Mouse (Mus musculus): ENCODE measurements at regions not wholly inside any gene's neighbourhood (a gene's known extent, or its start where the extent isn't known, plus 50 kb on each side); places are given as distances from the start of the nearest gene placed in this dataset.
"Not testable (repeated sequence)": the region's sequence is repeated elsewhere in the genome, so short reads cannot be mapped to it uniquely, and the experiment has no call there.

- Histone ChIP-seq H3K27me3 (ENCODE audit: control insufficient read depth, insufficient read depth, low read length) (no peaks in the 10 kb centered on the region), H3K27ac (ENCODE audit: insufficient read depth, low read length) (no peak overlapping the region), H3K4me1 (ENCODE audit: control insufficient read depth, insufficient read depth, insufficient read length) (no peaks in the 10 kb centered on the region), H3K4me3 (ENCODE audit: extremely low read depth, insufficient read depth, insufficient read length) (no peak overlapping the region), H3K36me3 (ENCODE audit: control insufficient read depth, insufficient read depth, low read length) (no peaks in the 10 kb centered on the region)
- TF ChIP-seq CTCF (IDR thresholded peaks at IDR 0.05; ENCODE audit: extremely low read depth, insufficient read depth, insufficient read length, insufficient replicate concordance) = no peak
- no peak for TF ChIP-seq POLR2A (IDR thresholded peaks at IDR 0.05; ENCODE audit: low read depth, low read length)
- WGBS = 80% methylated on average over 3 of the region's 3 CpGs
- DNase-seq (ENCODE audit: low read depth in 1 of 2, low spot score in 2 of 2) = no peak
Measured at GRCm38 (mm10) chr16:50784651-50785228, 193.8 kb upstream of the Ccdc54 start.

- 61% methylated on average over 20 of the region's 20 CpGs for WGBS
- DNase-seq (ENCODE audit: low read depth in 1 of 2, low spot score in 2 of 2) = no peak
- H3K4me1 ChIP-seq (ENCODE audit: control insufficient read depth, insufficient read depth, insufficient read length) = no peaks in the 10 kb centered on the region
- TF ChIP-seq CTCF (IDR thresholded peaks at IDR 0.05; ENCODE audit: extremely low read depth, insufficient read depth, insufficient read length, insufficient replicate concordance) = no peak
- no peak overlapping the region for H3K4me3 ChIP-seq (ENCODE audit: extremely low read depth, insufficient read depth, insufficient read length)
- no peaks in the 10 kb centered on the region for H3K27me3 ChIP-seq (ENCODE audit: control insufficient read depth, insufficient read depth, low read length)
- H3K27ac ChIP-seq (ENCODE audit: insufficient read depth, low read length) = no peak overlapping the region
- H3K36me3 ChIP-seq (ENCODE audit: control insufficient read depth, insufficient read depth, low read length) = no peaks in the 10 kb centered on the region
Measured at GRCm38 (mm10) chr16:50783784-50784650, 193.1 kb upstream of the Ccdc54 start.

- H3K27ac ChIP-seq (ENCODE audit: insufficient read depth, low read length) = no peak overlapping the region
- H3K27me3 ChIP-seq (ENCODE audit: control insufficient read depth, insufficient read depth, low read length) = no peaks in the 10 kb centered on the region
- H3K36me3 ChIP-seq (ENCODE audit: control insufficient read depth, insufficient read depth, low read length) = no peaks in the 10 kb centered on the region
- no peak overlapping the region for H3K4me3 ChIP-seq (ENCODE audit: extremely low read depth, insufficient read depth, insufficient read length)
- no peak for TF ChIP-seq POLR2A (IDR thresholded peaks at IDR 0.05; ENCODE audit: low read depth, low read length)
- no peak for TF ChIP-seq CTCF (IDR thresholded peaks at IDR 0.05; ENCODE audit: extremely low read depth, insufficient read depth, insufficient read length, insufficient replicate concordance)
- H3K4me1 ChIP-seq (ENCODE audit: control insufficient read depth, insufficient read depth, insufficient read length) = no peaks in the 10 kb centered on the region
- DNase-seq (ENCODE audit: low read depth in 1 of 2, low spot score in 2 of 2) = no peak
- 60% methylated on average over 6 of the region's 6 CpGs for WGBS
Measured at GRCm38 (mm10) chr16:50783240-50783639, 192.3 kb upstream of the Ccdc54 start.

GRCm38 (mm10) chr16:50779030-50779784, 188.3 kb upstream of the Ccdc54 start:
- Histone ChIP-seq H3K4me1 (ENCODE audit: control insufficient read depth, insufficient read depth, insufficient read length) (no peaks in the 10 kb centered on the region), H3K4me3 (ENCODE audit: extremely low read depth, insufficient read depth, insufficient read length) (no peak overlapping the region), H3K36me3 (ENCODE audit: control insufficient read depth, insufficient read depth, low read length) (no peaks in the 10 kb centered on the region), H3K27ac (ENCODE audit: insufficient read depth, low read length) (no peak overlapping the region), H3K27me3 (ENCODE audit: control insufficient read depth, insufficient read depth, low read length) (no peaks in the 10 kb centered on the region)
- 52% methylated on average over 6 of the region's 6 CpGs for WGBS
- DNase-seq (ENCODE audit: low read depth in 1 of 2, low spot score in 2 of 2) = no peak
- no peak for TF ChIP-seq CTCF (IDR thresholded peaks at IDR 0.05; ENCODE audit: extremely low read depth, insufficient read depth, insufficient read length, insufficient replicate concordance)
- no peak for TF ChIP-seq POLR2A (IDR thresholded peaks at IDR 0.05; ENCODE audit: low read depth, low read length)

- H3K27ac ChIP-seq (ENCODE audit: insufficient read depth, low read length); H3K4me3 ChIP-seq (ENCODE audit: extremely low read depth, insufficient read depth, insufficient read length); H3K27me3 ChIP-seq (ENCODE audit: control insufficient read depth, insufficient read depth, low read length); H3K36me3 ChIP-seq (ENCODE audit: control insufficient read depth, insufficient read depth, low read length); H3K4me1 ChIP-seq (ENCODE audit: control insufficient read depth, insufficient read depth, insufficient read length); DNase-seq (ENCODE audit: low read depth in 1 of 2, low spot score in 2 of 2): not testable (repeated sequence)
- WGBS = 93% methylated on average over 12 of the region's 12 CpGs
Measured at GRCm38 (mm10) chr16:50774699-50775098, 183.7 kb upstream of the Ccdc54 start.

- no peak for DNase-seq (ENCODE audit: low read depth in 1 of 2, low spot score in 2 of 2)
- Histone ChIP-seq H3K27ac (ENCODE audit: insufficient read depth, low read length) (no peak overlapping the region), H3K36me3 (ENCODE audit: control insufficient read depth, insufficient read depth, low read length) (no peaks in the 10 kb centered on the region), H3K4me3 (ENCODE audit: extremely low read depth, insufficient read depth, insufficient read length) (no peak overlapping the region), H3K4me1 (ENCODE audit: control insufficient read depth, insufficient read depth, insufficient read length) (no peaks in the 10 kb centered on the region), H3K27me3 (ENCODE audit: control insufficient read depth, insufficient read depth, low read length) (no peaks in the 10 kb centered on the region)
- 85% methylated on average over 11 of the region's 11 CpGs for WGBS
- TF ChIP-seq CTCF (IDR thresholded peaks at IDR 0.05; ENCODE audit: extremely low read depth, insufficient read depth, insufficient read length, insufficient replicate concordance) (no peak), POLR2A (IDR thresholded peaks at IDR 0.05; ENCODE audit: low read depth, low read length) (no peak)
Measured at GRCm38 (mm10) chr16:50766055-50766770, 175.3 kb upstream of the Ccdc54 start.
